Mouse (Mus musculus) MEL-GATA-1-ER (cell line): Measurements from ENCODE around the gene Grk6.
"Not testable (repeated sequence)": the region's sequence is repeated elsewhere in the genome, so short reads cannot be mapped to it uniquely, and the experiment has no call there.

Experiments
- DNase-seq: peaks from one replicate; pipeline ENCODE4 v3.0.0-alpha.2; 2012; ENCODE audit warnings: low read depth; ENCODE audit errors: extremely low read depth

The Grk6 gene

DNA sequence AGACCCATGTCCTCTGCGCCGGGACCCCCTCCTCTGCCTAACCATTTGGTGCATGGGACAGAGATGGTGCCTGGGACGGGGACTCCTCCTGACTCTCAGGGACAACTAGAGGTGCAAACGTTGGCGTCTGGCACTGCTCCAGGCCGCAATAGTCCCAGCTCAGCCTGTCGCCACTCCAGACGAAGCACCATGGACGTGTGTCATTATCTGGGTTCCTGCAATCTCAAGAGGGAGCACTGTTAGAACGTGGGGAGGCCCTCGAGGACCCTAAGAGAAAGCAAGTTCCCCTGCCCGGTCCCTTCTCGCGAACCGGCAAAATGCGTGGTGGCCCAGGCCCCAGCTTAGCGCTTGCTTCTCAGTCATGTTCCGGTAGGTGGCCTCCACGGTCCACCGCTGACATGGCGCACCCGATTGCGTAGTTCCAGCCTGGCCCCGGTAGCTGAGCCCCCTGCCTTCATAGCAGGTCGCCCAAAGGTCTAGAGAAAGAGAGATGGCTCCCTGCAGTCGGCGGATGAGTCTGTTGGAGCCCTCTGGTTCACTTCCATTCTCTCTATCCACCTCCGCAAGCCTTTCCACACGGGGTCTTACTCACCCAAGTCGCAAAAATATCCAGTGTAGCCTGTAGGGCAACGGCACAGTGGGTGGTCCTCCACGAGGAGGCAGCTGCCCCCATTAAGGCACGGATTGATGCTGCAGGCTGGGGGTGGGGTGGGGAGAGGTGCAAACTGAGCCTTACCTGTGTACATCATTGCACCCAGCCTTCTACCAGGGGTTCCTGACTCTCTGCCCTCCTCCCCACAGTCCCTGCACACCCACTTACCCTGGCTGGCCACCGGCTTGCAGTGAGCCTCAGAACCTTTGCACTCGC is 23.7 kb upstream of the Grk6 start:
- no peak for DNase-seq

DNA sequence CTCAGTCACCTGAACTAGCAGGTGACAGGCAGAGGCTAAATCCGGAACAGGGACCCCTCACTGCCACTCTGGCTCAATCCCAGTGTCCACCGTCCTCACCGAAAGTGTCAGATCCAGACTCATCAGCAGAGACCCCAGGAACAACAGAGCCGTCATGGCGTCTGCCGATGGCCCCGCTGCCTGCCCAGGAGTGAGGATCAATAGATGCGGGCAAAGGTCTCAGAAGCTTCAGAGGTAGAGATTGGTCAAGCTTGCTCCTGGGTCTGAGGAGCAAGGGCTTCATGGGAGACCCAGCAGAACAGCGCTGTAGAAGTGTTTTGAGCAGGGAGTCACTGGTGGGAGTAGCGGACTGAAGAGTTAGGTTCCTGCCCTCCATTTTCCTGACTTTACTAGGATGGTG is 18.3 kb upstream of the Grk6 start, which contains the start of gene F12:
TSS of gene F12 (minus strand) at position 181 of the 400 bp plus-strand sequence.
- DNase-seq, result no peak

DNA sequence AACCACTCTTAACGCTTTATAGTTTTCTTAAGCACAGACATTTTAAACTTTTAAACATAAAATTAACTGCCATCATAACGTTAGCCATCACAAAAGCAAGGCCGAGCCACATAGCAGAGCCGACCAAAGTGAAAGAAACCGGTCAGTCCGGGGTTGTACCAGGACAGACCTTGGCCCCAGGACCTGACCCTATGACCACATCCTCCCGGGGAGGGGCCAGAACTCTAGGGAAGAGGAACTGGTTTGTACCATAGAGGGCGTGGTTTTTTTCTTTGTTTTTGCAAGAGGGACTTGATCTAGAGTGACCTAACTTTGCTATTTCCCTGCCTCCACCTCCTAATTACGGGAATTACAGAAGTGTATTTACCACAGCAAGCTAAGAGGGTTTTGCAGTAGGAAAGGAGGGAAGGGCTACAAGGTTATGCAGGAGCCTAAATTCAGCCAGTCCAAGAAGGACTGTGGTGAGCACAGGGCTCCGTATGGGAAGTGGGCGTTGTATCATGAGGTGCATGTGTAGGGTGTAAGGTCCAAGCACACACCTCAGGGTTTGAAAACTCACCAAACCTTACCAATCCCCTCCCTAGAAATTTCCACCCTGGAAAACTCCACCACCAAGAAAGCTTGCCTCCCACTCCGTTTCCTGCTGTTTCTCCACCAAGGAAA is 15.5 kb upstream of the Grk6 start:
- no peak for DNase-seq

DNA sequence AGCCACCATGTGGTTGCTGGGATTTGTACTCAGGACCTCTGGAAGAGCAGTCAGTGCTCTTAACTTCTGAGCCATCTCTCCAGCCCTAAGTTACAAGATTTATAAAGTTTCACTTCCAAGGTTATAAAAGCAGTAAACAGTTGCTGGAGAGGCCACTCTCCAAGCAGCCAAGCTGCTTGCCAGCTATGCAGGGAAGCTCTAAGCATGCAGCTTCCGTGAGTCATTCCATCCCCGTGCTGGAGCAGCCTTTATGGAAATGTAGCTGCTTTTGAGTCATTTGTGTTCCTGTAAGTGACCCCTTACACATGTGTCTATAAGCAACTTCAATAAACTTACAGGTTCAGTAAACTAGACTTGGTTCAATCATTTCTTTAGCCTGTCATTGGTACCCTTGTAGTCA is 14.3 kb upstream of the Grk6 start:
- no peak for DNase-seq

DNA sequence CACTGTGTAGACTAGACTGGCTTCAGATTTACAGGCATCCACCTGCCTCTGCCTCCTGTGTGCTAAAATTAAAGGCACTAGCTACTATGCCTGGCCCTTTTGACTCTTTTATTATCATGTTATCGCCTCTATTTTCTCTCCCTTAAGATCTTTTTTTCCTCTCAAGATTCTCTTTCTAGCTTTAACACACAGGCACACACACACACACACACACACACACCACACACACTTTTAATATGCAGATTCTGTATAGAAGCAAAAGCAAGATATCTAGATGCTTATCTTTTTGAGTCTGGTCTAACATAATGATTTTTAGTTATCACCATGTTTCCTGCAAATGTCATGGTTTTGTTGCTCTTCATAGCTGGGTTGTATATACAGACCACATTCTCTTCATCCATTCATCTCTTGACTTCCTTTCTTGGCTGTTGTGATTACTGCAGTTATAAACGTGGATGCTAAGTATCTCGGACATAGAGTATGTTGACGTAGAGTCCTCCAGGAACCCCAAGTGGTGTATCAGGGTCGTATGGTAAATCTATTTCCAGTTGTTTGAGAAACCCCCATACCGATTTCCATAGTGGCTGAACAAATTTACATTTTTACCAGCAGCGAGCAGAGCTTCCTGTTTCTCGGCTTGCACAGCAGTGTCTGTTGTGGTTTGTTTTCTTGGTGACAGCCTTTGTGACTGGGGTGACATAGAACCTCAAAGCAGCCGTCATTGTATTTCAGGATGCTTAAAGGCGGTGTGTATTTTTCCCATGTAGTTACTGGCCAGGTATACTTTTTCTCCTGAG is 12.8 kb upstream of the Grk6 start:
- DNase-seq, result no peak

DNA sequence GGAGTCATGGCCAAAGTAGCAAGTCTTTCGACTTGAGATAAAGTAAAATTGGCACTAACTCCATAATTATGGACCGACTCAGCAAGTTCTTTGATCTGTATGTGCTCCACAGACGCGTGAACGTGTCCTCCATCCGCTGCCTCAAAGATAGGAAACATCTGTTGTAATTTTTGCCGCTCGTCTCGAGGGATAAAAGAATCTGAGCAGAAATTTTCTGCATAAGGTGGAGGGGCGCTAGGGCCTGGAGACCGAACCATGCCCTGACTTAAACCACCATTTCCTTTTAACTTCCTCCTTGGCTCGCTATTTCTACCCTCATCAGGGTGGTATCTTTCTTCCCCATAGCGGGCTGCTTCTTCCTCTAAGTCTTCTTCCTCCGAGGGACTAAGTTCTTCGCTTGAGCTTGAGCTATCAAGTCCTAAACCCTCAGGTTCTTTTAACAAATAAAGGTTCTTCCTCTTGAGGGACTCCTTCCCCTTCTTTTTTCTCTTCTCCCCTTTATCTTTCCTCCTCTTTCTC is 7.7 kb upstream of the Grk6 start:
- not testable (repeated sequence) for DNase-seq

DNA sequence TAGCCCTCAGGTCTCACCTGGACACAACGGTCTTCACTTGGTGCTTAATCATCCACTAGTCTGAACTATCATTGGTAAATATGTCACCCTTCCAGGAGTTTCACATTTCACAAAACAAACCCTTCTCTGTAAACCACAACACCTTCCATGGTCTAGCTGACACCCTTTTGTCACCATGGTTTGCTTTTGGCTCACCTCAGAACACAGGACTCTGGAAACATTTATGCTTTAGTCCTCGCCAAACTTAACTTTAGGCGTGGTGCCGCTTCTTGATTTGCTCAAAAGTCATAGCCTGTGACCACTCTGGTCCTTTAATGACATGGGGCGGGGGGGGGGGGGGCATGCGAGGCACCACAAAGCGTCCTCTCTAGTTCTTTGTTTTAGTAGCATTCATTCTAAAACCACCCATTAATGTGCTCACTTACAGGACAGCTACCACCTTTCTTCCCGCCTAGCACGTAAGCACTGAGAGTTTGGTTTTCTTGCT is 1.0 kb upstream of the Grk6 start:
- DNase-seq, result no peak

DNA sequence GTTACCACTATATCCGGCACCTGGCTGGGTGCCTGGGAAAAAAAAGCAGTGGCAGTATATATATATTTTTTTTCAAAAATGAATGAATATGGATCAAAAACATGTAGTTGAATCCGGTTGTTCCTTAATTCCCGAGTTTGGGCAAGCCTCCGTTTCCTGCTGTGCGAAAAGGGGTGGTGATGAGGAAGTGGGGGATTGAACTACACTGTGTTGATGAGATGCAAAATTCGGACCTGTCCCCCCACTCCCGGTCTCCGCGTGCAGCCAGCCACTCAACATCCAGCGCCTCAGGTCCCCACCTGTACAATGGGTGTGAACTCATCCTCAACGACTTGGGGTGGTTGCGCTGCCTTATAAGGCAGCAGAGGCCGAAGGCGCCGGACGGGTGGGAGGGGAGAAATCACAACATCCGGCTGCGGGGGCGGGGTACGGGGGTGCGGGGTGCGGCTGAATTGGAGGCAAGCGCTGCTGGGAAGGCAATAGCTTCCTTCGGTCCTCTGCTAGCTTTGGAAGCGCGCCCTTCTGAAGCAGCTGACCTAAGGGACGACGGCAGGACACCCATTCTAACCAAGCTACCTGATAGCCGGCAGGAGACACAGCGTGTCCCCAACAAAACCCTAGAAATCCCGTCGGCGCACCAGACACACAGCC is 461 bp upstream of the Grk6 start:
- peak; percentile 72 for DNase-seq

DNA sequence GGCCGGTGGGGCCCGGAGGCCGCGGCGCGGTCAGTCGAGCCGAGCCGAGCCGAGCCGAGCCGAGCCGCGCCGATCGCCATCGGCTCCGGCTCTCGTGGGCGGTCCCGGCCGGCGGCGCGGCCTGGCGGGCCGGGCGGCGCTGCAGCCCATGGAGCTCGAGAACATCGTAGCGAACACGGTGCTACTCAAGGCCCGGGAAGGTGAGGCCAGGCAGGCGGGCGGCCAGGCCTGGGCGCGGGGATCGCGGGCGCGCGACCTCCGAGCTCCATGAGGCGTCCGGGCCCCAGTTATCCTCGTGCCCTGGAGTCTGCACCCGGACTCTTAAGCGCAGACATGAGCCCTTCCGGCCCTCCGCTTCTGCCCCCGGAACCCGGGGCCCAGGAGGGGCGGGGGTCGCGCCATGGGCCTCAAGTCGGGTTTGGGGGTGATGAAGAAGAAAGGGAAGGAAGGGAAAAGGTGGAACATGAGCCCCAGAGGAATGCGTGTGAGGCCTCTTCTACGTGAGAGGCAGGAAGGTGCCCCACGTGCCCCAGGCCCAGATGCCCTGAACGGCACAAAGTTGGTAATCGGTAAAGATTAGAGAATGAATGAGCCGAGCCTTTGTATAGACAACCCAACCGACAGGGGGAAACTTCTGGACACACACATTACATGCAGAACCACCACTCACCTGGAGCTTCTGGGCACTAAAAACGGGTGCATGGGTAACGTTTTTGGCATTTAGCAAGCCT is 654 bp downstream of the Grk6 start:
- peak; percentile 56 for DNase-seq

DNA sequence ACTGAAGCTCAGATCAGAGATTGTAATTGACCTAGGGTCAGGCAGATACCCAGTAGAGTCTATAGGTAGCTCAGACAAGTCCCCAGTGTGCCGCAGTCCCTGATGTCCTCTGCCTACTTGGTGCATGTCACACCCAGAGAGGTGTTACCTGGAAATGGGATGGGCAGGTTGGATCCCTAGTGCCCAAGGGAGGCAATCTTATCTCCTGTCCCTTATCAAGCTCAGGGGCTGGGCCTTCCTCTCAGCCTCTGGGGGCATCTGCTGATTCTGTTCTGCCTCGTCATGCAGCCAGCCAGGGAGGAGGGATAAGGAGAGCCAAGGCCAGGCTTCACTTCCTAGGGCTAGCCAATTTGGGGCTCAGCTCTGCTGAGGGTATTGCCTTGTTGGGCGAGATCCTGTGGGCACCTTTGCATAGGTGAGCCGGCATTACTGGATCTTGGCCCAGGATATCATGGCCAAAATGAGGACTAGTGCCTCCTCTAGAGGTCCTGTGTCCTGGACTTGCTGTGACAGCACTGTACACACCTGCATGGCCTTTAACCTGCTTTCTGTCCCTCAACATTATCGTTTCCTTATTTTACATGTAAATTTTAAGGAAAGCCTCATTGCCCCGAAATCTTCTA is 1.7 kb downstream of the Grk6 start:
- peak; percentile 57 for DNase-seq

DNA sequence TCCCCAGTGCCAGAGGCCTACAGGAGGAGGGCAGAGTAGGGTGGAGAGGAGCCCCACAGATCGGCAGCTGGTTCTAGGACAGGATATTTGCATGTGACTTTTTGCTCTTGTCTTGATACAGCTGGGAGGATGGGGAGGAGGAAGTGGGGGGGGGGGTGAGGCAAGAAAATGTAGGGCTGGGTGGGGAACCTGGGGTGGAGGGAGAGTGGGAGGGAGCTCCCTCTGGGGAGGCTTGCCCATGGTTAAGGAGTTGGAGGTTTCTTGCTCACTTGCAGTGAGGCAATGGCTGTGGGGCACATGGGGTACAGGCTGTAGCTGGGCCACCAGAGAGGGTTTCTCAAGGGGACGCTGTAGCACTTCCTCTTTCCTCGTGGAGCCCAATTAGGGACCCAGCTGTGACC is 2.7 kb downstream of the Grk6 start:
- DNase-seq, result peak; percentile 64

DNA sequence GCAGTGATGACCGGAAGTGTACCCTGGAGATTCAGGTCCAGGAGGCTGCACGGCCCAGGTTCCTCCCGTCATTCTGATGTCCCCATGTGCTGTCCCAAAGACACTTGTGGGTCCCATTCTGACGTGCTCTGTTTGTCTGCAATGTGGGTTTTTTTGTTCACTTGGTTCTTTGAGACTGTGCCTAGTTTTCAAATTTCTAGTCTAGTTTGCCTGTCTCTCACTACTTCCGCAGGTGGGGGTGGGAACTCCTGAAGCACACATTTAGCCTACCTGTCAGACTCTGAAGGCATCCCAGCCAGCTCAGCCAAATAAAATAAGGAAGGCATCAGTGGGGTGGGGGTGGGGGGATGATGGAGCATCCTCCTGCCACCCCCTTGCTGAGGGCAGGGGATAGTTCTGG is 3.3 kb downstream of the Grk6 start:
- no peak for DNase-seq

DNA sequence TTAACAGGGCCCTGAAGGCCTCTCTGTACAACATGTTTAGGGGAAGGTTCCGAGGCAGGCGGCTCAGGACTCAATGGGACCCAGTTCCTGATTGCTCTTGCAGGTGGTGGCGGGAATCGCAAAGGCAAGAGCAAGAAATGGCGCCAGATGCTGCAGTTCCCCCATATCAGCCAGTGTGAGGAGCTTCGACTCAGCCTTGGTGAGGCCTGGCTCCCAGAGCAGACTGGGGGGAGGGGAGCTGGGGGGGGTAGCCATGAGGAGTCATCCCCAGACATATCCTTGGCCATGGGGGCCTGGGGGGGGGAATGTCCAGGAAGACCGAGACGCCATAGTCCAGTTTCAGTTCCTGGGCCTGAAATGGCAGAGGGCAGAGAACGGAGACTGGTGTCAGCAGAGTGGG is 4.3 kb downstream of the Grk6 start:
- no peak for DNase-seq

DNA sequence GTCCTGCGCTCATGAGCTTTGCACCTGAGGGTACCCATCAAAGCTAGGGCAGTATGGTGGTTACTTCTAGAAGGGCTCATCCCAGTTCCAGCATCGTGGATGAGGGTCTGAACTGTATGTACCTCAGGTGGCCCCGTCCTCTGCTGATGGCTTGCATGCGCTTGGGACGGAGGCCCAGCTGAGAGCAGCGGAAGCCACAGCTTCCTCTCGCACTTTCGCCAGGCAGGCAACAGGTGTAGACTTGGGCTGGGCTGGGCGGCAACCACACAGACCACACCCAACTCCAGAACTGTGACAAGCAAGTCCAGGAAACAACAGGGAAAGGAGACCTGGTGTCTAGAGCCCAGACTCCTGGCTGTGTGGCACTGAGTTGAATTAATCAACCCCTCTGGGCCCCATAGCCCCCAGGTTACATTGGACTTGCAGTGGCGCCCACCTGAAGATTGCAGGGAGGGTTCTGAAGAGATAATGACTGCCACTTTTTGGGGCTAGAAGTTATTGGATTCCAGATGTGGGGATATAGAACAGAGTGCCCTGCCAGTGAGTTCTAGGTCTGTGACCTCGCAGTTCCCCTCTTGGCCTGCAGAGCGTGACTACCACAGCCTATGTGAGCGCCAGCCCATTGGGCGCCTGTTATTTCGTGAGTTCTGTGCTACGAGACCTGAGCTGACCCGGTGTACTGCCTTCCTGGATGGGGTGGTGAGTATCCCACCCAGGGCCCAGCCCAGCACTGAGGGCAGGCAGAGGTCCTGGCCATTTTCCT is 5.0 kb downstream of the Grk6 start:
- no peak for DNase-seq

DNA sequence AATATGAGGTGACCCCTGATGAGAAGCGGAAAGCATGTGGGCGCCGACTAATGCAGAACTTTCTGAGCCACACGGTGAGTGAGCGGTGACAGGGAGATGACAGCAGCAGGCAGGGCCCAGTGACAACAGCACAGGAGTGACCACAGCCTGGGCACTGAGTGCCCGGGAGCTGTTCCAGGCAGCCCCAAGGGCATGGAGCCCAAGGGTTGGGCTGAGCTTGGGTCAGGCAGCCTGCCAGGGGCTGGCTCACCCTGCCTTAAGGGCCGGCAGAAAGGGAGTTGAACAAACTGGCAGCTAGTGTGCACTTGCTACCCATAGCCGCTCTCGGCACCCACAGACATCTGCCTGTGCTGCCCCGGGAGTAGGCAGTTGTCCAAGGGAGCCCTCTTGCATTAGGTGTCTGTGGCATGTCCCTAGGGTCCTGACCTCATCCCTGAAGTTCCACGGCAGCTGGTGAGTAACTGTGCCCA is 5.7 kb downstream of the Grk6 start:
- DNase-seq, result no peak

DNA sequence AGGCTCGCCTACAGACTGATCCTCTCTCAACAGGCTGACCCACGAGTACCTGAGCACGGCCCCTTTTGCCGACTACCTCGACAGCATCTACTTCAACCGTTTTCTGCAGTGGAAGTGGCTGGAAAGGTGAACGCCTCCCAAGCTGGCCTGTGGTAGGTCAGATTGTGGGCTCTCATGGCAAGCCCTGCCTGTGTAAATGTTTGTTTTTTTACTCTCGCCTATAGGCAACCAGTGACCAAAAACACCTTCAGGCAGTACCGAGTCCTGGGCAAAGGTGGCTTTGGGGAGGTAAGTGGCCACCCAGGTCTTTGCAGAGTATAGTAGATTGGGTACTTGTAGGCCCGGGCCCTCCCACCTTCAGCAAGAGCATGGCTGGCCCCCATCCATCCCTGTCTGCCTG is 6.4 kb downstream of the Grk6 start:
- DNase-seq, result no peak

DNA sequence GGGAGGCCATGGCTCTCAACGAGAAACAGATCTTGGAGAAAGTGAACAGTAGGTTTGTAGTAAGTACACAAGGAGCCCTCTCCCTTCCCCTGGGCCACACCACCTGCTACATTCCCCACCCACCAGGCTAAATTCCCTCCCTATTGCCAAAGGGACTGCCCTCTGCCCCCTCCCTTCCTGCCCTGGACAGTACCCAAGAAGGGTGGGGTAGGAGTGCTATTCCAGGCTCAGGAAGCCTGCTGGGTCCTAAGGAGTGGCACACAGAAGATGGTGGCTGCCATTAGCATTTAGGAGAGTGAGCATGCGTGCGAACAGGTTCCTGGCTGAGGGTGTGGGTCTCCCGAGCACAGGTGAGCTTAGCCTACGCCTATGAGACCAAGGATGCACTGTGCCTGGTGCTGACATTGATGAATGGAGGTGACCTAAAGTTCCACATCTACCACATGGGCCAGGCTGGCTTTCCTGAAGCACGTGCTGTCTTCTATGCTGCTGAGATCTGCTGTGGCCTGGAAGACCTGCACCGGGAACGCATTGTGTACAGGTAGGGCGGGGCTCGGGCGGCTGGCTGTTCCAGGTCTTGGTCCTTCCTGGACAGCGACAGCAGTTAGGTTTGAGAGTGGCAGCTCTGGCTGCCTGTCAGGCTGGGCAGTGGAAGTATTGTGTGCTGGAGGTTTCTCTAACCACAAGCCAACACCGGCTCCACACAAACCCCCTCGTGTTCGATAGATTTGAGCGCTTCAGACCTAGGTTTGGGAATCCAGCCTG is 7.1 kb downstream of the Grk6 start:
- no peak for DNase-seq

DNA sequence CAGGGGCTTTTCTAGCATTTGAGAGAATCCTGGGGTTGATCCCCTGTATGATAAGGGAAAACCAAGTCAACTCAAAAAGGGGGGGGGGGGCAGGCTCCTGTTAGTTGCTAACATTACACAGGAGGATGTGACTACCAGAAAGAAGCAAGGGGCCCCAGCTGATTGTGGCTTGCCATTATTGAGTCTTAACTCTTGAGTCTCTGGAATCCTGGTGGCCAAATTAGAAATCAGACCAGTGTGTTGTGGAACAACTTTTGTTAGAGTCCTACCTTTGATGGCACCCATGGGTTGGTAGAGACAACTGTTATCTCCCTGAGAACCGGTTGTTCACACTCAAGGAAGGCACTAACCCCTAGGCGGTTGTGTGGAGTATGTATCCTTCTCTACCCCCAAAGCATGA is 18.1 kb downstream of the Grk6 start:
- DNase-seq, result no peak
